ENCODE assay signal across 18 mouse cellular contexts in the genomic region with DNA sequence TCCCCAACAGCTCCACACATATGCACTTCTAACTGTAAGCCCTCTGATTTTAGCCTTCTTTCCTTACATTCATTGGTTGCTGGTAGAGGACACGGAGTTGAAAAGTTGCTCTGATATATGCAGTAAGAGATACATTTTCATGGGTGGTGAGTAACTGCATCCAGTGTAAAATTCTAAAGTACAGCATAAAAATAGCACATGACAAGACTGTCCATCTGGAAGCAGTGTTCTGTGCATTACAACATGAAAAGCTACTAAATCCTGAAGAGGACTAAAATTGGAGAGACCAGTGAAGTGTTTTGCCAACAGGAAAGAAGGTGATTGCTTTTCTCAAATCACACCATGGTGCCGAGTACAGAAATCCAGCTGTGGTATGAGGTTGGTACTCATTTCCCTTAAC.
"Had no signal": no experiment of that assay in that cellular context is flagged by ENCODE, and none has a peak within 500 bp of the region (broad histone marks: within the 10 kb centered on the region; RNA-seq: fewer than 3 reads in every experiment).

No protein-coding gene starts in this region.

- ATAC-seq: midbrain, embryonic 16.5 days had no signal

- H3K36me3 ChIP-seq: midbrain, embryonic 10.5 days; midbrain, embryonic 12.5 days; neural tube, embryonic 13.5 days; neural tube, embryonic 15.5 days had no signal

- H3K27me3 ChIP-seq: midbrain, embryonic 12.5 days; neural tube, embryonic 13.5 days; neural tube, embryonic 15.5 days had no signal

- H3K4me1 ChIP-seq: midbrain, embryonic 10.5 days; midbrain, embryonic 12.5 days; neural tube, embryonic 13.5 days; neural tube, embryonic 15.5 days had no signal

- H3K9ac ChIP-seq: lung, embryonic 14.5 days; midbrain, embryonic 12.5 days; neural tube, embryonic 13.5 days; neural tube, embryonic 15.5 days had no signal

- DNase-seq: lung, adult 18-20 months; lung, embryonic 14.5 days; lung, postnatal 10 days; lung, postnatal 4 days; midbrain, embryonic 14.5 days; retina, postnatal 1 day; right cerebral cortex, postnatal 25 days; right cerebral cortex, postnatal 4 days; spleen, adult 18-20 months; thymus, adult 18-20 months; thymus, postnatal 14 days; thymus, postnatal 36 days had no signal

- H3K9me3 ChIP-seq: midbrain, embryonic 10.5 days; midbrain, embryonic 12.5 days; neural tube, embryonic 13.5 days; neural tube, embryonic 15.5 days had no signal

- H3K4me2 ChIP-seq: lung, embryonic 14.5 days; midbrain, embryonic 12.5 days; neural tube, embryonic 13.5 days; neural tube, embryonic 15.5 days had no signal

- H3K27ac ChIP-seq: midbrain, embryonic 10.5 days; midbrain, embryonic 12.5 days; neural tube, embryonic 13.5 days; neural tube, embryonic 15.5 days had no signal

- H3K4me3 ChIP-seq: midbrain, embryonic 10.5 days; midbrain, embryonic 12.5 days; myocyte; neural tube, embryonic 13.5 days; neural tube, embryonic 15.5 days had no signal
